Mouse (Mus musculus): ENCODE results near the gene Ncf2. TPM values are rescaled to one million over a fixed set of nuclear protein-coding genes. Genes with fewer than 3 reads are reported as not detected.

The Ncf2 gene
- polyA plus RNA-seq, 1 experiment from 2014 or later: 3.3 TPM

- H3K9ac ChIP-seq (ENCODE audit: low read length): no peak overlapping the region
- H3K27ac ChIP-seq (ENCODE audit: low read depth, low read length): no peak overlapping the region
- H3K4me3 ChIP-seq (ENCODE audit: low read depth, low read length): no peak overlapping the region
- DNase-seq (ENCODE audit: low spot score, missing footprints): no peak
- no peaks in the 10 kb centered on the region for H3K9me3 ChIP-seq (ENCODE audit: control insufficient read depth, low read length)
- peak; percentile 38; the same call in 1 of the 2 replicates for ATAC-seq (ENCODE audit: low FRiP score)
- no peaks in the 10 kb centered on the region for H3K27me3 ChIP-seq (ENCODE audit: control insufficient read depth, insufficient read depth, low read length)
- WGBS: 40% methylated on average over 8 of the region's 8 CpGs
- H3K4me2 ChIP-seq: no peak overlapping the region
- H3K4me1 ChIP-seq (ENCODE audit: control insufficient read depth, insufficient read depth, low read length): no peaks in the 10 kb centered on the region; the same call in 1 of the 2 replicates
- H3K36me3 ChIP-seq (ENCODE audit: control insufficient read depth, insufficient read depth, low read length): no peaks in the 10 kb centered on the region
Measured at GRCm38 (mm10) chr1:152809541-152810252, 9.7 kb downstream of the Ncf2 start.

- Histone ChIP-seq H3K4me1 (ENCODE audit: control insufficient read depth, insufficient read depth, low read length) (no peaks in the 10 kb centered on the region; the same call in 1 of the 2 replicates), H3K4me3 (ENCODE audit: low read depth, low read length) (no peak overlapping the region), H3K36me3 (ENCODE audit: control insufficient read depth, insufficient read depth, low read length) (no peaks in the 10 kb centered on the region), H3K9me3 (ENCODE audit: control insufficient read depth, low read length) (no peaks in the 10 kb centered on the region), H3K27ac (ENCODE audit: low read depth, low read length) (no peak overlapping the region), H3K4me2 (no peak overlapping the region), H3K9ac (ENCODE audit: low read length) (no peak overlapping the region), H3K27me3 (ENCODE audit: control insufficient read depth, insufficient read depth, low read length) (no peaks in the 10 kb centered on the region)
- no peak for DNase-seq (ENCODE audit: low spot score, missing footprints)
- ATAC-seq (ENCODE audit: low FRiP score): no peak
- 63% methylated on average over 13 of the region's 13 CpGs for WGBS
Measured at GRCm38 (mm10) chr1:152810533-152811439, 10.8 kb downstream of the Ncf2 start.

- Histone ChIP-seq H3K27me3 (ENCODE audit: control insufficient read depth, insufficient read depth, low read length) (no peaks in the 10 kb centered on the region), H3K4me3 (ENCODE audit: low read depth, low read length) (no peak overlapping the region), H3K9ac (ENCODE audit: low read length) (no peak overlapping the region), H3K36me3 (ENCODE audit: control insufficient read depth, insufficient read depth, low read length) (no peaks in the 10 kb centered on the region), H3K27ac (ENCODE audit: low read depth, low read length) (no peak overlapping the region), H3K4me2 (no peak overlapping the region), H3K9me3 (ENCODE audit: control insufficient read depth, low read length) (no peaks in the 10 kb centered on the region), H3K4me1 (ENCODE audit: control insufficient read depth, insufficient read depth, low read length) (peaks cover 14% of the 10 kb centered on the region)
- 39% methylated on average over 7 of the region's 7 CpGs for WGBS
- DNase-seq (ENCODE audit: low spot score, missing footprints) (peak; percentile 91), ATAC-seq (ENCODE audit: low FRiP score) (peak; percentile 67)
Measured at GRCm38 (mm10) chr1:152815265-152815701, 15.3 kb downstream of the Ncf2 start.

GRCm38 (mm10) chr1:152817027-152817769 lies 17.2 kb downstream of the Ncf2 start:
- Histone ChIP-seq H3K9me3 (ENCODE audit: control insufficient read depth, low read length) (no peaks in the 10 kb centered on the region), H3K27ac (ENCODE audit: low read depth, low read length) (peak overlapping the region; percentile 26; the same call in 1 of the 2 replicates), H3K27me3 (ENCODE audit: control insufficient read depth, insufficient read depth, low read length) (no peaks in the 10 kb centered on the region), H3K4me2 (no peak overlapping the region), H3K4me3 (ENCODE audit: low read depth, low read length) (no peak overlapping the region), H3K36me3 (ENCODE audit: control insufficient read depth, insufficient read depth, low read length) (no peaks in the 10 kb centered on the region), H3K9ac (ENCODE audit: low read length) (no peak overlapping the region), H3K4me1 (ENCODE audit: control insufficient read depth, insufficient read depth, low read length) (peaks cover 14% of the 10 kb centered on the region)
- DNase-seq (ENCODE audit: low spot score, missing footprints) (no peak), ATAC-seq (ENCODE audit: low FRiP score) (peak; percentile 82)
- WGBS: 40% methylated on average over 12 of the region's 12 CpGs

- no peak overlapping the region for H3K4me3 ChIP-seq (ENCODE audit: low read depth, low read length)
- no peak overlapping the region for H3K4me2 ChIP-seq
- no peaks in the 10 kb centered on the region; the same call in 1 of the 2 replicates for H3K9me3 ChIP-seq (ENCODE audit: control insufficient read depth, low read length)
- DNase-seq (ENCODE audit: low spot score, missing footprints): no peak
- 0 out of 2 replicates have a peak overlapping the region, but pooled peaks have one; percentile 2 for H3K27ac ChIP-seq (ENCODE audit: low read depth, low read length)
- no peaks in the 10 kb centered on the region for H3K27me3 ChIP-seq (ENCODE audit: control insufficient read depth, insufficient read depth, low read length)
- no peaks in the 10 kb centered on the region for H3K36me3 ChIP-seq (ENCODE audit: control insufficient read depth, insufficient read depth, low read length)
- H3K4me1 ChIP-seq (ENCODE audit: control insufficient read depth, insufficient read depth, low read length): peaks cover 14% of the 10 kb centered on the region
- H3K9ac ChIP-seq (ENCODE audit: low read length): no peak overlapping the region; the same call in 1 of the 2 replicates
- WGBS: 36% methylated on average over 10 of the region's 10 CpGs
- ATAC-seq (ENCODE audit: low FRiP score): no peak
Measured at GRCm38 (mm10) chr1:152817794-152818193, 17.8 kb downstream of the Ncf2 start.

GRCm38 (mm10) chr1:152819558-152819957 lies 19.6 kb downstream of the Ncf2 start:
- no peak overlapping the region for H3K27ac ChIP-seq (ENCODE audit: low read depth, low read length)
- DNase-seq (ENCODE audit: low spot score, missing footprints) (no peak), ATAC-seq (ENCODE audit: low FRiP score) (no peak)
- H3K9ac ChIP-seq (ENCODE audit: low read length): no peak overlapping the region
- no peaks in the 10 kb centered on the region; the same call in 1 of the 2 replicates for H3K9me3 ChIP-seq (ENCODE audit: control insufficient read depth, low read length)
- H3K4me3 ChIP-seq (ENCODE audit: low read depth, low read length): no peak overlapping the region
- no peaks in the 10 kb centered on the region for H3K27me3 ChIP-seq (ENCODE audit: control insufficient read depth, insufficient read depth, low read length)
- 88% methylated on average over 6 of the region's 6 CpGs for WGBS
- no peaks in the 10 kb centered on the region for H3K36me3 ChIP-seq (ENCODE audit: control insufficient read depth, insufficient read depth, low read length)
- no peak overlapping the region for H3K4me2 ChIP-seq
- peaks cover 14% of the 10 kb centered on the region for H3K4me1 ChIP-seq (ENCODE audit: control insufficient read depth, insufficient read depth, low read length)

GRCm38 (mm10) chr1:152820911-152821695 lies 21.1 kb downstream of the Ncf2 start:
- 71% methylated on average over 7 of the region's 7 CpGs for WGBS
- Histone ChIP-seq H3K4me3 (ENCODE audit: low read depth, low read length) (no peak overlapping the region), H3K4me2 (no peak overlapping the region), H3K27me3 (ENCODE audit: control insufficient read depth, insufficient read depth, low read length) (no peaks in the 10 kb centered on the region), H3K9ac (ENCODE audit: low read length) (no peak overlapping the region), H3K9me3 (ENCODE audit: control insufficient read depth, low read length) (no peaks in the 10 kb centered on the region; the same call in 1 of the 2 replicates), H3K27ac (ENCODE audit: low read depth, low read length) (no peak overlapping the region), H3K4me1 (ENCODE audit: control insufficient read depth, insufficient read depth, low read length) (peaks cover 14% of the 10 kb centered on the region), H3K36me3 (ENCODE audit: control insufficient read depth, insufficient read depth, low read length) (no peaks in the 10 kb centered on the region)
- ATAC-seq (ENCODE audit: low FRiP score) (no peak), DNase-seq (ENCODE audit: low spot score, missing footprints) (no peak)

GRCm38 (mm10) chr1:152821746-152822145 lies 21.8 kb downstream of the Ncf2 start:
- DNase-seq (ENCODE audit: low spot score, missing footprints): no peak
- H3K4me3 ChIP-seq (ENCODE audit: low read depth, low read length): no peak overlapping the region
- no peaks in the 10 kb centered on the region for H3K27me3 ChIP-seq (ENCODE audit: control insufficient read depth, insufficient read depth, low read length)
- 84% methylated on average over 4 of the region's 4 CpGs for WGBS
- no peak for ATAC-seq (ENCODE audit: low FRiP score)
- H3K36me3 ChIP-seq (ENCODE audit: control insufficient read depth, insufficient read depth, low read length): no peaks in the 10 kb centered on the region
- no peak overlapping the region for H3K4me2 ChIP-seq
- no peaks in the 10 kb centered on the region; the same call in 1 of the 2 replicates for H3K9me3 ChIP-seq (ENCODE audit: control insufficient read depth, low read length)
- H3K27ac ChIP-seq (ENCODE audit: low read depth, low read length): no peak overlapping the region
- no peak overlapping the region for H3K9ac ChIP-seq (ENCODE audit: low read length)
- H3K4me1 ChIP-seq (ENCODE audit: control insufficient read depth, insufficient read depth, low read length): peaks cover 10% of the 10 kb centered on the region

Measured in midbrain, embryonic 11.5 days (tissue).